Mouse (Mus musculus) adrenal gland (tissue): Measurements from ENCODE around the gene Pou2f2.

Experiments
- intact Hi-C: fragments of 180-260 bp; cut with DNase I; formaldehyde crosslinking; loops from one replicate; pipeline ENCODE4 v1.15.1; 2025

Pou2f2 gene

GRCm38 (mm10) chr7:25150151-25150663 is 29.3 kb downstream of the Pou2f2 start:
- intact Hi-C loops: no loop called here

GRCm38 (mm10) chr7:25145896-25146295 is 33.6 kb downstream of the Pou2f2 start:
- intact Hi-C loops: no loop called here

- intact Hi-C loops: no loop called here
Observed at GRCm38 (mm10) chr7:25141761-25142160, 37.8 kb downstream of the Pou2f2 start.

- intact Hi-C loops: no loop called here
Observed at GRCm38 (mm10) chr7:25137553-25137952, 42.0 kb downstream of the Pou2f2 start.

- intact Hi-C loops: no loop called here
Observed at GRCm38 (mm10) chr7:25133092-25134049, 46.2 kb downstream of the Pou2f2 start.

GRCm38 (mm10) chr7:25132318-25132960 is 47.1 kb downstream of the Pou2f2 start:
- intact Hi-C loops: loop anchor here (1.0 kb wide), 1 partner anchor 57 kb away; no protein-coding TSS in a partner anchor

- intact Hi-C loops: no loop called here
Observed at GRCm38 (mm10) chr7:25131247-25131646, 48.3 kb downstream of the Pou2f2 start.

GRCm38 (mm10) chr7:25130565-25130964 is 49.0 kb downstream of the Pou2f2 start:
- intact Hi-C loops: no loop called here

GRCm38 (mm10) chr7:25129390-25129979 is 50.0 kb downstream of the Pou2f2 start:
- intact Hi-C loops: no loop called here

- intact Hi-C loops: no loop called here
Observed at GRCm38 (mm10) chr7:25127971-25128370, 51.6 kb downstream of the Pou2f2 start.

GRCm38 (mm10) chr7:25125716-25126281 is 53.7 kb downstream of the Pou2f2 start:
- intact Hi-C loops: no loop called here

- intact Hi-C loops: no loop called here
Observed at GRCm38 (mm10) chr7:25121240-25121786, 58.2 kb downstream of the Pou2f2 start.

- intact Hi-C loops: no loop called here
Observed at GRCm38 (mm10) chr7:25120061-25120834, 59.3 kb downstream of the Pou2f2 start.

- intact Hi-C loops: no loop called here
Observed at GRCm38 (mm10) chr7:25112956-25113603, 66.4 kb downstream of the Pou2f2 start.

- intact Hi-C loops: no loop called here
Observed at GRCm38 (mm10) chr7:25112178-25112955, 67.2 kb downstream of the Pou2f2 start.

GRCm38 (mm10) chr7:25110336-25110735 is 69.2 kb downstream of the Pou2f2 start:
- intact Hi-C loops: no loop called here

GRCm38 (mm10) chr7:25109355-25109754 is 70.2 kb downstream of the Pou2f2 start:
- intact Hi-C loops: no loop called here

- intact Hi-C loops: loop anchor here (2.0 kb wide), 1 partner anchor 80 kb away; no protein-coding TSS in a partner anchor
Observed at GRCm38 (mm10) chr7:25106790-25107502, 72.6 kb downstream of the Pou2f2 start.
